Mouse (Mus musculus) adrenal gland, postnatal 10 days (tissue): Measurements from ENCODE around the gene Foxj3. TPM values are rescaled to one million over a fixed set of nuclear protein-coding genes. Genes with fewer than 3 reads are reported as not detected.
A peak's percentile ranks its signal among the peaks of the same experiment; 100 is the strongest.
"Not testable (repeated sequence)": the region's sequence is repeated elsewhere in the genome, so short reads cannot be mapped to it uniquely, and the experiment has no call there.

Source experiments
- DNase-seq: peaks from one replicate; pipeline ENCODE4 v3.0.0; 2021; ENCODE audit warnings: mixed read lengths
- long read RNA-seq, 2 experiments: library from polyadenylated mRNA; stranded (forward); transcript quantifications; one replicate each; pipeline ENCODE4 v2.0.0; 2021
- total RNA-seq, 2 experiments: library from RNA; stranded (reverse); gene quantifications; 2 replicates each; pipeline ENCODE4 v1.2.3; 2021

The Foxj3 gene
- 10 to 100 TPM; 29.8 to 39.3 TPM for total RNA-seq
- long read RNA-seq, experiment 1, partial matches to known transcripts = 4 of 5 reads
- long read RNA-seq, experiment 1, other reads (novel, unspliced or antisense) = 1 of 5 reads
- long read RNA-seq, experiment 2, full-length matches to known transcripts = 6 of 11 reads
- long read RNA-seq, experiment 2, partial matches to known transcripts = 1 of 11 reads
- long read RNA-seq, experiment 2, other reads (novel, unspliced or antisense) = 4 of 11 reads

- DNase-seq = not testable (repeated sequence)
Observed at GRCm38 (mm10) chr4:119536615-119537014, at the start of gene Foxj3. Gene Foxj3, plus strand, starts transcription at chr4:119537004.

GRCm38 (mm10) chr4:119489666-119490065, 47.1 kb upstream of the Foxj3 start:
- DNase-seq = no peak

- peak; percentile 40 for DNase-seq
Observed at GRCm38 (mm10) chr4:119490806-119491205, 46.0 kb upstream of the Foxj3 start.

GRCm38 (mm10) chr4:119492291-119492932, 44.4 kb upstream of the Foxj3 start, which contains the start of gene Rimkla:
Gene Rimkla, minus strand, starts transcription at chr4:119492628.
- peak; percentile 82 for DNase-seq

- DNase-seq = no peak
Observed at GRCm38 (mm10) chr4:119492933-119493327, 43.9 kb upstream of the Foxj3 start.

GRCm38 (mm10) chr4:119498319-119498848, 38.4 kb upstream of the Foxj3 start:
- DNase-seq = no peak

- DNase-seq = no peak
Observed at GRCm38 (mm10) chr4:119511591-119511990, 25.2 kb upstream of the Foxj3 start.

GRCm38 (mm10) chr4:119512731-119513141, 24.1 kb upstream of the Foxj3 start:
- DNase-seq = no peak

- no peak for DNase-seq
Observed at GRCm38 (mm10) chr4:119523575-119523974, 13.2 kb upstream of the Foxj3 start.

- no peak for DNase-seq
Observed at GRCm38 (mm10) chr4:119524010-119524409, 12.8 kb upstream of the Foxj3 start.

GRCm38 (mm10) chr4:119524466-119524865, 12.3 kb upstream of the Foxj3 start:
- DNase-seq = no peak

- DNase-seq = no peak
Observed at GRCm38 (mm10) chr4:119526329-119526845, 10.4 kb upstream of the Foxj3 start.

- no peak for DNase-seq
Observed at GRCm38 (mm10) chr4:119531813-119532212, 5.0 kb upstream of the Foxj3 start.

- DNase-seq = no peak
Observed at GRCm38 (mm10) chr4:119535103-119535502, 1.7 kb upstream of the Foxj3 start.

GRCm38 (mm10) chr4:119537436-119537835, 632 bp downstream of the Foxj3 start:
- DNase-seq = no peak

- DNase-seq = peak; percentile 97
Observed at GRCm38 (mm10) chr4:119539031-119539824, 2.4 kb downstream of the Foxj3 start, which contains the start of gene Frg2f1. Gene Frg2f1, minus strand, starts transcription at chr4:119539529.

GRCm38 (mm10) chr4:119539836-119540532, 3.2 kb downstream of the Foxj3 start:
- peak; percentile 68 for DNase-seq

- no peak for DNase-seq
Observed at GRCm38 (mm10) chr4:119540533-119540890, 3.7 kb downstream of the Foxj3 start.

- DNase-seq = no peak
Observed at GRCm38 (mm10) chr4:119550864-119551263, 14.1 kb downstream of the Foxj3 start.

- no peak for DNase-seq
Observed at GRCm38 (mm10) chr4:119555466-119555865, 18.7 kb downstream of the Foxj3 start.

- DNase-seq = no peak
Observed at GRCm38 (mm10) chr4:119563136-119563535, 26.3 kb downstream of the Foxj3 start.

- DNase-seq = no peak
Observed at GRCm38 (mm10) chr4:119566322-119566835, 29.6 kb downstream of the Foxj3 start.
